ENCODE assay signal across 11 mouse cellular contexts in the genomic region with DNA sequence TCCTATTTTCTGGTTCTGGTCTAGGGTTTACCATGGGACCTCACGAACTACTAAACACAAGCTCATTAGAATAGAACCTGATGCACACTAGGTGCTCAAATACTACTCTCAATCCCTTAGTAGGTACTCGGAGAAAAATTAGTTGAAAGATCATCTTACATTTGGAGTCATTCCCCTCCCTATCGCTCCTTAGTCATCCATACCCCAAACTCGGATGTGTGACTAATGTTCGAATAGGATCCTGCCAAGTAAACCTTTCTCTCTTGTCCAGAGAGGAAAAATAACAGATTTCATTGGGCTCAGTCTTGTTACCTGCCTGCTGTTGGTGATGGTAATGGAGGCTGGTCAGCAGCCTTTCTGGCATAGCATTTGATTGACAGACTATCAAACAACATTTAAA.
"Had no signal": no experiment of that assay in that cellular context is flagged by ENCODE, and none has a peak within 500 bp of the region (broad histone marks: within the 10 kb centered on the region; RNA-seq: fewer than 3 reads in every experiment).

No protein-coding gene starts in this region.

- DNase-seq: retina, postnatal 1 day; right cerebral cortex, adult 18-20 months; right cerebral cortex, postnatal 14 days; right cerebral cortex, postnatal 25 days; right cerebral cortex, postnatal 4 days; spleen, adult 18-20 months; thymus, adult 18-20 months; thymus, adult 2 months; thymus, postnatal 14 days; thymus, postnatal 25 days; thymus, postnatal 36 days had no signal
